In the genomic region with DNA sequence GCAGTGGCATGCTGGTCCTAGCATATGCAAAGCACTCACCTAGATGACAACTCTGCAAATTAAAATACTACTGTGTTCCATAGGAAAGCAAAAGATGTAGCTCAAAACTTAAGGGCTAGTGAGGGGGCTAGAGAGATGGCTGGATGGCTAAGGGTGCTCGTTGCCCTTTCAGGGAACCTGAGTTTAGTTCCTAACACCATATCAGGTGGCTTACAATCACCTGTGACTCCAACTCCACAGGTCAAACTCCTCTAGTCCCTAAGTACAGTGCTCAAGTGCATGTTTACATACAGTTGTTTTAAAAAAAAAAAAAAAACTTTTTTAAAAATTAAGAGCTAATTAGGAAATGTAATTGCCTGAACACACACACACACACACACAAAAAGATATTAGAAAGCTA, we compare ENCODE assay signal across 18 mouse cellular contexts. TPM values are rescaled to one million over a fixed set of nuclear protein-coding genes. Genes with fewer than 3 reads are reported as not detected.
"Had no signal": no experiment of that assay in that cellular context is flagged by ENCODE, and none has a peak within 500 bp of the region (broad histone marks: within the 10 kb centered on the region; RNA-seq: fewer than 3 reads in every experiment).

No protein-coding gene starts in this region.

- H3K4me2 ChIP-seq: lung, embryonic 15.5 days; midbrain, embryonic 12.5 days; neural tube, embryonic 12.5 days; stomach, embryonic 15.5 days had no signal

- H3K27ac ChIP-seq: liver, embryonic 14.5 days; lung, embryonic 15.5 days; macrophage; midbrain, embryonic 12.5 days; neural tube, embryonic 12.5 days; stomach, embryonic 15.5 days; stomach, postnatal 0 days had no signal

- ATAC-seq: lung, postnatal 0 days had no signal

- DNase-seq: lung, adult 2 months; lung, postnatal 14 days; lung, postnatal 36 days; midbrain, embryonic 14.5 days; right cerebral cortex, postnatal 14 days; thymus, adult 2 months; thymus, postnatal 25 days; thymus, postnatal 4 days had no signal

- H3K27me3 ChIP-seq: lung, embryonic 15.5 days; stomach, embryonic 15.5 days had no signal

- H3K9ac ChIP-seq: liver, embryonic 14.5 days; lung, embryonic 15.5 days; midbrain, embryonic 12.5 days; neural tube, embryonic 12.5 days; stomach, embryonic 15.5 days had no signal

- H3K4me3 ChIP-seq: lung, embryonic 15.5 days; megakaryocyte, embryonic 14.5 days; midbrain, embryonic 12.5 days; neural tube, embryonic 12.5 days; stomach, embryonic 15.5 days had no signal

- H3K9me3 ChIP-seq: lung, embryonic 15.5 days; midbrain, embryonic 12.5 days; neural tube, embryonic 12.5 days; stomach, embryonic 15.5 days had no signal

- H3K4me1 ChIP-seq: megakaryocyte, embryonic 14.5 days; neural tube, embryonic 12.5 days had no signal

- H3K36me3 ChIP-seq: midbrain, embryonic 12.5 days; neural tube, embryonic 12.5 days; stomach, embryonic 15.5 days had no signal

RNA-seq across cellular contexts. Expression of gene Col4a2, which starts 7.1 kb away (rescaled TPM):
- total RNA-seq: neutrophil, adult 5-6 weeks had no signal

RNA-seq across cellular contexts. Expression of gene Col4a1, which starts 7.1 kb away (rescaled TPM):
- total RNA-seq: neutrophil, adult 5-6 weeks had no signal
